Mouse (Mus musculus) activated CD4-positive, CD25-positive, alpha-beta regulatory T cell (primary cell): Measurements from ENCODE around the gene Kcnh5. TPM values are rescaled to one million over a fixed set of nuclear protein-coding genes. Genes with fewer than 3 reads are reported as not detected.

ENCODE experiments used
- polyA plus RNA-seq, 2 experiments: library from polyadenylated mRNA; unstranded; fragments of 100-300 nt; shearing (Covaris generic); gene quantifications; one replicate each; pipeline ENCODE4 v1.2.1; 2017

Kcnh5 gene
- under 1 TPM in 1 of 2 experiments, not detected in 1; 0.21 TPM for polyA plus RNA-seq

DNA sequence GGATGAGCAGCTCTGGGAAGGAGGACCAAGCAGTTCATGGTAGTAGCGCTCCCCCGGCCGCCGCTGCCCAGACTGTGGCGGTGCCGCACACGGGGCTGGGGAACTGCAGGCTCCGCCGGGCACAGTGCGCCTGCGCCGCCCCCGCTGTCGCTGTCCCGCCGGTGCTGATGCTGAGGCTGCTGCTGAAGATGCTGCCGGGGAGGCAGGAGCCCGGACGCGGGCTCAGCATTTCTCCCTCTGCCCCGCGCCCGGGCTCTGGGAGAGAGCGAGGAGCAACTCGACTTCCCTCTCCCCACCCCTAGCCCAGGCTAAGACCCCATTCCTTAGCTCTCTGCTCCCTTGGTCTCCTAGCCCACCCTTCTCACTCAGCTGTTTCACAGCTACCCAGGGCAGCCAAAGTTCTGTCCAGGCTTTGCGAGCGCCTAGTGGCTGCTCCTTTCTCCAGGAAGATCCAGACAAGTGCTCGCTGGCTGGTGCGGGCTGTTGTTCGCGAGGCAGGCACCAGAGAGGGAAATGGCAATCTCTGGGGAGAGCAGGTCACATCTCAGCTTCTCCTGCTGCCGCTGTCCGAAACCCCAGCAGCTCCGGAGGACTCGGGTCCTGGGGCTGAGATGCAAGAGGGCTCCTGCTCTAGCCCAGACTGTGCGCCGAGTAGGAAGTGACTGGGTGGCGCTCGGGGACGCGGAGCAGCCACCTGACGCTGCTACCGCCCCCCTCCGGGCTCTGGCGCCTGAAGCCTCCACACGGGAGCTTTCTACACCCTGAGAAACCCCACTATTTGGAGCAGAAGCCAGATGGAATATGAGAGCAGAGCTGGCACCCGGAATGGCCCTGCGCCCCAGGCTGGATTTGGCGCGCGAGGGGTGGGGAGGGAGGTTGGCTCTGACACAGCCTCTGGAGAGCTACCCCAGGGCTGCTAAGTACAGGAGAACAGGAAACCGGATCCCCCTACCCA lies at the start of gene Kcnh5:
Kcnh5 (minus strand) TSS at position 642 of the 955 bp plus-strand sequence.

Other genes starting within 250 kb of the Kcnh5 start
- under 1 TPM in 1 of 2 experiments, not detected in 1; 0.52 TPM for gene Rhoj, start 131.0 kb upstream of the Kcnh5 start, polyA plus RNA-seq
- gene Gphb5, start 239.4 kb upstream of the Kcnh5 start, polyA plus RNA-seq: under 1 TPM in 1 of 2 experiments, not detected in 1; 0.14 TPM